Mouse (Mus musculus): ENCODE data around the gene Agmat.

Agmat gene

DNA sequence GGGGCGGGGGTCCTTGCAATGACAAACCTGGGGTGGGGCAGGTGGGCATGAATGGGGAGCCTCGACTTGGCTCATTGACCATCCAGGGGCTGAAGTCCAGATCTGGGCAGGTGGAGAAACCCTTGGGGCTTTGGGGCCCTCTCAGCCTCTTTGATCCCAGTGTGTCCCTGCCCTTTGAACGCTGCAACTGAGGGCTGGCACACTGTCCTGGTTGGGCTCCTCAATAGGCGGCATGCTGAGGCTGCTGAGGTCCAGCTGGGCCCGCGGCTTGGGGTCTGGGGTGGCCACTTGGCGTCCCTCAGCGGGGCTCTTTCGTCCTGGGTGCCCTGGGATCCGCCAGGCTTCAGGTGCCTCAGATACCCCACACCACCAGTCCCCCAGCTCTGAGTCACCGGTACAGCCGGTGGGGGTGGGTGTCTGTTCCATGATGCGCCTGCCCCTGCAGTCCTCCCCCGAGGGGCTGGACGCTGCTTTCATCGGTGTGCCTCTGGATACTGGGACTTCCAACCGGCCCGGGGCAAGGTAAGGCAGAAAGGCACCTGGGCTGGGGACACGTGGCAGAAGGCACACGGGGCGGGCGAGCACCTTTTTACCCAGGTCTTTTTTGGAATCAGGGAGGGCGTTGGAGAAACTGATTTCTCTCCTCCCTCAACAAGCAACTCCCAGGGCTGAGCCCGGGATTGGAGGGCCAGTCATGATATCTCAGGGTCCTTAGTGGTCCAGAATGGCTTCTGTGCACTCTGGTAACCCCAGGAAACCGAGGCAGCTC is at the start of gene Agmat:
TSS of gene Agmat (plus strand) at position 95 of the 769 bp plus-strand sequence.
- in situ Hi-C loops (cut with MboI, MseI), result no loop called here

DNA sequence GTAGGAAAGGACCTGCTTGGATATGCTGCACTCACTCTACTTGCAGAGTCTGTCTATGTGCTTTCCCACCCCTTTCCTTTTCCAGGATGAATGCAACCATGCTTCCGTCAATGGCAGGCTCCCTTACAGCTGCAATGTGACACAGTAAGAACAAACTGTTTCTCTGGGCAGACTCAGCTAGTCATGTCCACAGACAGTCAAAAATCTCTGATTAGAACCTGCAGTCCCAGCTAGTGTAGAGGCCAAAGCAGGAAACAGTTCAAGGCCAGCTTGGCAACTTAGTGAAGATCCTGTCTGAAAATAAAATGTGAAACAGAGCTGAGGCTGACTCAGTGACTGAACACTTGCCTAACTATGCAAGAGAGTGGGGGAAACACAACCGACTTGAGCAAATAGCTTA is 41.8 kb upstream of the Agmat start:
- in situ Hi-C loops (cut with MboI, MseI), result no loop called here

- in situ Hi-C loops (cut with MboI, MseI), result no loop called here
Measured at GRCm38 (mm10) chr4:141705331-141705730, 41.1 kb upstream of the Agmat start.

DNA sequence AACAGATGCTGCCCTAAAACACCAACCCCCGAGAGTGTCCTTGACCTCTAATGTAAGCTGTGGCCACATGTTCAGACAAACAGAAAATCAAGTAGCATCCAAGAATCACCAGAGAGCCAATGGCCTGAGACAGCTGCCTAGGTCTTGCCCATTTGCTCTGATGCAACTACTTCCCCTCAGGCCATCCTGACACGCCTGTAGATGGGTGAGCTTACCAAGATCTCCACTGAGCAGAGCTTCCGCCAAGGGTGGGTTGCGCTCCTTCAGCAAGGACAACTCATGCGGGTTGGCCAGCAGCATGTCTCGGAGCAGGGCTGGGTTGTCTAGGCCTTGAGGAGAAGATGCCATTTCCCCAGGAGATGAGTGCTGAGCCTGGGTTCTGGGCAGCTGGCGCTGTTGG is 38.5 kb upstream of the Agmat start:
- in situ Hi-C loops (cut with MboI, MseI), result no loop called here

- in situ Hi-C loops (cut with MboI, MseI), result no loop called here
Measured at GRCm38 (mm10) chr4:141708971-141709370, 37.5 kb upstream of the Agmat start.

GRCm38 (mm10) chr4:141711250-141711649 is 35.2 kb upstream of the Agmat start:
- in situ Hi-C loops (cut with MboI, MseI), result no loop called here

DNA sequence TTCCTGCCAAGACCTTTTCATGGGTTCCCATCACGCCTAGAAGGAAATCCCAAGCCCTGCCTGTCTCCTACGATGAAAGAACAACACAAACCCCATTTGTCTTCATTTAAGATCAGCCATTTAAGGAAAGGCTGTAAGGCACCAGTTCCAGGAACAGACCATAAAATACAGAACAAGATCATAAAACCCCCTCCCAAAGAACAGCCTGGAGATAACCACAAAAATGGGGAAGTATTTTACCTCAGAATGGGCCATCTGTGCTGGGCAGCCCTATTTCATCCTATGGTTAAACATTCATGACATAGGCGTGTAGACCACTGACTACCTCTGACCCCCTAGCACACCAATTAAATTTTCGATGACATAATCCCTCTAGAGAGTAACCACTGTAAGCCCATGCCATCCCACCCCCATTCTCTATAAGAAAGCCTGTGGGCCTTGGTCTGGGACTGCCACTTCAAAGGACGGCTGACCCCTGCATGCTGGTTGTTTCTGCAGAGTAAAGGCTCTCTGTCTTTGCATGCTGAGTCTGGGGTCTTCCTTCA is 32.8 kb upstream of the Agmat start:
- in situ Hi-C loops (cut with MboI, MseI), result no loop called here

DNA sequence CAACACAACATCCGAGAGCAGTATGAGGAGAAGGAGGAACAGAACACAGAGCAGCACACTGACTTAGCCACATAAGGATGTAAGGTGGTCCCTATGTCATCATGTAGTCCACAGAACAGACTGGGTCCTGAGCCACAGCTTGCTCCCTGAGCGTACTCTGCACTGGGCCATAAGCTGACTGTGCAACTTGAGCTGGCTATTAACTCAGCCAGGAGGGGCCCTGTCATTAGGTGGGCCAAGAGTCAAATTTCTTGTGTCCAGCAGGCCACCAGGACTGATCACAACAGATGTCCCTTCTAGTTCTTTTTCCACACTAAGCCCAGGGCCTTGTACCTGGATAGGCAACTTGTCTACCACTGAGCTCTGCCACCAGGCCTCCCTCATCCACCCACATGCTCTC is 31.4 kb upstream of the Agmat start:
- in situ Hi-C loops (cut with MboI, MseI), result no loop called here

DNA sequence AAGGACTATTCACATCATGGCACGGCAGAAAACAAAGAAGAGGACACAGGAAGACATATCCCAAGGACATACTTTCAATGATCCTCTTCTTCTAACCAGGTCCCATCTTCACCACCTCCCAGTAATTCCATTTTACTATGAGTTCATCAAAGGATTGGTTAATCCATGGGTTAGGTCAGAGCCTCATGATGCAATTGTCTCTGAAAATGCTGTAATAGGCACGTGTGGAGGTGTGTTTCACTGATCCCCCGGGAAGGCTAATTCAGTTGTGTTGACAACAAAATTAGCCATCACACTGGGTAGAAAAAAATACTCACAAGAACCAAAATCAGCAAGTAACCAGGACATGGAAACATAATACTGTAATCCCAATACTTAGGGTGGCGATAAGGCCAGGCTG is 28.8 kb upstream of the Agmat start:
- in situ Hi-C loops (cut with MboI, MseI), result no loop called here

- in situ Hi-C loops (cut with MboI, MseI), result no loop called here
Measured at GRCm38 (mm10) chr4:141719304-141719703, 27.2 kb upstream of the Agmat start.

DNA sequence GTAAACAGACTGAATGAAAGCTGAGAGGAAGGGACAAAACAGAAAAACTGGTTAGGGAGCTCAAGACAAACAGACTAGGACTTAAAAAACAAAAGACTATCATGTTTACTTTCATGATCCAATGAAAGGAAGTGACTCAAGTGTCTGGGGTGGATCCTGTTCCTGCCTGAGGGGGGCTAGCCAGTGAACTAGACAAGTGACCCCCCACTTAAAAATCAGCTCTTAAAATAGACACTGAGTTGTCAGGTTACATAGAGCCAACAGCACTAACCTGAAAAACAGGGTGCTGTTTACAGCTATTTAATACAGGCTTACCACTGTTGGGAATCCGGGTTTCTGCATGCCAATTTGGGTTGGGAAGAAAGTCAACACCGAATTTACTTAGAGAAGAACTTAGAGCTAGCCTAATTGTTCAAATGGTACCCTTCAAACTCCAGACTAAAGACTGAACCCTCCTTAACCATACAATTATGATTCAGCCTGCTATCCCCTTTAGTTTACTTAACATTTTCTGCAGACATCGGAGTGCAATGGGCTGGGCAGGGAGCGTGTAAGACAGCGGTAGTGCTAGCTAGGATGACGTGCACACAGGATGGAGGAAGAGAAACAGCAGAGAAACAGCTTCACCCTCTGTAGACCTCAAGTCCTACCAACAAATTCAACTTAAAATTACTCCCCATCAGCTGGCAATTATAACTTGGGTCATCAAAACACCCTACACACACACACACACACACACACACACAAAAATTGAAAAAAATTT is 25.5 kb upstream of the Agmat start:
- in situ Hi-C loops (cut with MboI, MseI), result loop anchor here (10.0 kb wide), 2 partner anchors 74 to 234 kb away; partner anchors contain the start of genes Casp9 and Dnajc16

GRCm38 (mm10) chr4:141721961-141722360 is 24.5 kb upstream of the Agmat start:
- in situ Hi-C loops (cut with MboI, MseI), result loop anchor here (10.0 kb wide), 2 partner anchors 73 to 233 kb away; partner anchors contain the start of genes Casp9 and Dnajc16

- in situ Hi-C loops (cut with MboI, MseI), result loop anchor here (10.0 kb wide), 2 partner anchors 72 to 232 kb away; partner anchors contain the start of genes Casp9 and Dnajc16
Measured at GRCm38 (mm10) chr4:141722731-141723672, 23.5 kb upstream of the Agmat start, which contains the start of gene Ddi2. Gene Ddi2, minus strand, starts transcription at chr4:141723419.

DNA sequence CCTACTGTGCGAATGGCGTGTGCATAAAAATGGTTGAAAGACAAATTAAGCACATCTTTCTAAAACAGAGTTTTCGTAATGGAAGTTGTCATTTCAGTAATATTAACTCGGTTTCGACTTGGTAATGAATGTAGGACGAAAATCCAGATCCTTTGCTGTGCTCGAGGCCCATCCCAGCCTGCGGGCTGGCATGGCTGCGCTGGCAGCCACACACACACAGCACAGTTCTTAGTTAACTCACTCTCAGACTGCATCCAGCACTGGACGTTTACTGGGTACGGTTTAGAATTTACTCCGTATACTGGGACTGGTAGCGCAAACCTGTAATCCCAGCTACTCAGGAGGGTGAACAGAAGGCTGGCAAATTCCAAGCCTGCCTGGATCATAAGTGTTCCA is 22.8 kb upstream of the Agmat start:
- in situ Hi-C loops (cut with MboI, MseI), result loop anchor here (10.0 kb wide), 2 partner anchors 71 to 231 kb away; partner anchors contain the start of genes Casp9 and Dnajc16

DNA sequence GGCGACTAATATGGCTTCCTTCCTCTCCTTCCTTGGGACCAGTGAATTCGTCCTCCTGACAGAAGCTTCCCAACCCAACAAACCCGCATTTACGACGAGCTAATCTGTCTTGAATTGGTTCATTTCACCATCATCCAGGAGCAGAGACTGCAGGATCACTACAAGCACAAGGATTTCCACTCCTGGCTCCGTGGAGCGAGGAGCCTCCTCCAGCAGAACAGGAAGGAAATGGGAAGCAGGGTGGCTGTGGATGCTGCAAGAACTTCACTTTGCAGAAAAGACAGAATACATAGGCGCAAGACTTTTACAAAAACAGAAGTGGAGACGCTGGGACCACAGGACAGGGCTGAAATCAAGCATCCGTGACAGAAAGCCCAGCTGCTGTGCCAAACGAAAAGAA is 21.9 kb upstream of the Agmat start:
- in situ Hi-C loops (cut with MboI, MseI), result loop anchor here (10.0 kb wide), 2 partner anchors 70 to 230 kb away; partner anchors contain the start of genes Casp9 and Dnajc16

DNA sequence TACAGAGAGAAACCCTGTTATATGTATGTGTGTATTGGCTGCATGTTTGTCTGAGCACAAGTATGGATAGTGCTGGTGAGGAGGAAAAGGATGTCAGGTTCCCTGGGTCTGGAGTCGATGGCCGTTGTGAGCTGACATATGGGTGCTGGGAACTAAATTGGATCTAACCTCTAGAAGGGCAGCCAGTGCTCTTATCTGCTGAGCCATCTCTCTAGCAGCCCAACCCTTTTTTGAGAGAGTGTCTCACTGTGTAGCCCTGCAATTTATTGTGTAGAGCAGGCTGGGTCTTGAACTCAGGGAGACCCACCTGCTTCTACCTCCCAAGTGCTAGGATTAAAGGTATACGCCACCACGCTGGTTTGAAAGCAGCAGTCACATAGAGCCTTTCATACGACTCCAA is 21.2 kb upstream of the Agmat start:
- in situ Hi-C loops (cut with MboI, MseI), result loop anchor here (10.0 kb wide), 2 partner anchors 70 to 230 kb away; partner anchors contain the start of genes Casp9 and Dnajc16

DNA sequence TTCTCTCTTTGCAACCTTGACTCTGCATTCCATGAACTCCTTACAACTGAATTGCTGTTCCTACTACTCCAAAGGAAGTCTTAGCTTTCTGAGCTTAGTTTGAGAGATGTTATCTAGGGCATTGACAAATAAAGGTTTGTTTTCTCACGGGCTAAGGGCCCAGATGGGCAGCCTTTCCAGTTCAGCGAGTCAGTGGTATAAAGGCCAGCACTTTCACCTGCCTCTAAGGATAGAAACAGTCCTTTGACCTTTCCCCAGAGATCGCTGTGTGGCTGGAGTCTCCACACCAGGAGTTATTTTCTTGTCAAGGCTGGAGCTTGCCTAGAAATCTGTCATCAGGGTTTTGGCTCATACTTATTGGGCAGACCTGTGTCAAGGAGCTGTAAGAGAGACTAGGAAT is 20.7 kb upstream of the Agmat start:
- in situ Hi-C loops (cut with MboI, MseI), result loop anchor here (10.0 kb wide), 2 partner anchors 69 to 229 kb away; partner anchors contain the start of genes Casp9 and Dnajc16

GRCm38 (mm10) chr4:141729266-141729665 is 17.2 kb upstream of the Agmat start:
- in situ Hi-C loops (cut with MboI, MseI), result loop anchor here (10.0 kb wide), 2 partner anchors 66 to 226 kb away; partner anchors contain the start of genes Casp9 and Dnajc16

DNA sequence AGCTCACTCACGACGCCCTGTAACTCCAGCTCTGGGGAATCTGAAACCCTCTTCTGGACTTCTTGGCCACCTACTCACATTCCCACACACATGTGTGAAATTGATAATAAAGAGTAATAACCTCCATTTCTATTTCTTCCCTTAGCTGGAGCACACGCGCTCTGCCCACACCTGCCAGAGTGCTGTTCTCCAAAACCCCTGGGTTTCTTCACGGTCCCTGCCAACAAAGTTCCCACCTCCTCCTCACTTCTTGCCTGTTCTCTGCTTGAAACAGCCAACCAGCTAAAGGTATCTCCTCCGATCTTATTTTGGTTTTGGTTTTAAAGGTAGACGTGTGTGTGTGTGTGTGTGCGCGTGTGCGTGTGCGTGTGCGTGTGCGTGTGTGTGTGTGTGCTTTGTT is 16.1 kb upstream of the Agmat start:
- in situ Hi-C loops (cut with MboI, MseI), result no loop called here

DNA sequence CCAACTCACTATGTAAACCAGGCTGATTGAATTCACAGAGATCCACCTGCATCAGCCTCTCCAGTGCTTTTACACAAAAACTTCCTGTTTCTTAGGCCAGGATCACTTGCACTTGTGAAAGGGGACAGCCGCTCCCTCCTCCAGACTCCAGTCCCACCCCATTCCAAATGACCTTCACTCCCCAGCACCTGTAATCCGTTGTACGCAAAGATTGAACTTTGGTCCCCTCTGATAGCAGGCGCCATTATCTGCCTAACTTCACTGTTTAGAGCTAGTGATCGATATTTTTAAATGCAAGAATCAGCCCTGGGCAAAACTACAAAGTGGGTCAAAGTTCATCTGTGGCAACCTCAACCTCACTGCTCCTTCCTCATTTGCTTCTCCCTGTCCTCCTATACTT is 14.7 kb upstream of the Agmat start:
- in situ Hi-C loops (cut with MboI, MseI), result no loop called here
